Mouse (Mus musculus) retina, postnatal 7 days (tissue): ENCODE data around the gene Il9r.
"Not testable (repeated sequence)": the region's sequence is repeated elsewhere in the genome, so short reads cannot be mapped to it uniquely, and the experiment has no call there.

ENCODE experiments used
- DNase-seq: peaks from one replicate; pipeline ENCODE4 v3.0.0-alpha.2; 2012; ENCODE audit warnings: low read depth, low spot score

The Il9r gene

GRCm38 (mm10) chr11:32227041-32227440 is 27.0 kb upstream of the Il9r start:
- no peak for DNase-seq

- peak; percentile 74 for DNase-seq
These were observed 26.2 kb upstream of the Il9r start, which contains the start of gene Mpg for GRCm38 (mm10) chr11:32226124-32226871. Gene Mpg, plus strand, starts transcription at chr11:32226505.

GRCm38 (mm10) chr11:32225222-32226104 is 25.4 kb upstream of the Il9r start:
- DNase-seq, result no peak

- DNase-seq, result no peak
These were observed 24.5 kb upstream of the Il9r start for GRCm38 (mm10) chr11:32224468-32225139.

GRCm38 (mm10) chr11:32223297-32223967 is 23.4 kb upstream of the Il9r start:
- no peak for DNase-seq

GRCm38 (mm10) chr11:32222570-32223194 is 22.6 kb upstream of the Il9r start:
- DNase-seq, result no peak

- DNase-seq, result no peak
These were observed 21.9 kb upstream of the Il9r start, which contains the start of gene Rhbdf1 for GRCm38 (mm10) chr11:32221951-32222409. Gene Rhbdf1, minus strand, starts transcription at chr11:32222300.

GRCm38 (mm10) chr11:32221225-32221950 is 21.3 kb upstream of the Il9r start:
- no peak for DNase-seq

GRCm38 (mm10) chr11:32220607-32221224 is 20.6 kb upstream of the Il9r start:
- no peak for DNase-seq

- DNase-seq, result no peak
These were observed 19.2 kb upstream of the Il9r start for GRCm38 (mm10) chr11:32219287-32219686.

GRCm38 (mm10) chr11:32218501-32219050 is 18.5 kb upstream of the Il9r start:
- DNase-seq, result no peak

- peak; percentile 79 for DNase-seq
These were observed 16.8 kb upstream of the Il9r start for GRCm38 (mm10) chr11:32216851-32217250.

GRCm38 (mm10) chr11:32215372-32216162 is 15.5 kb upstream of the Il9r start:
- DNase-seq, result no peak

- DNase-seq, result no peak
These were observed 10.5 kb upstream of the Il9r start for GRCm38 (mm10) chr11:32210623-32211022.

- DNase-seq, result peak; percentile 96
These were observed 5.2 kb upstream of the Il9r start, which contains the start of gene Snrnp25 for GRCm38 (mm10) chr11:32205058-32205873. Gene Snrnp25, plus strand, starts transcription at chr11:32205415.

GRCm38 (mm10) chr11:32201922-32202685 is 2.0 kb upstream of the Il9r start:
- DNase-seq, result no peak

- not testable (repeated sequence) for DNase-seq
These were observed 913 bp upstream of the Il9r start for GRCm38 (mm10) chr11:32200992-32201391.
